Mouse (Mus musculus): ENCODE results near the gene Nlrc5. TPM values are rescaled to one million over a fixed set of nuclear protein-coding genes. Genes with fewer than 3 reads are reported as not detected.

Gene Nlrc5
- polyA plus RNA-seq, 2 experiments, result 0.23 to 0.28 TPM

DNA sequence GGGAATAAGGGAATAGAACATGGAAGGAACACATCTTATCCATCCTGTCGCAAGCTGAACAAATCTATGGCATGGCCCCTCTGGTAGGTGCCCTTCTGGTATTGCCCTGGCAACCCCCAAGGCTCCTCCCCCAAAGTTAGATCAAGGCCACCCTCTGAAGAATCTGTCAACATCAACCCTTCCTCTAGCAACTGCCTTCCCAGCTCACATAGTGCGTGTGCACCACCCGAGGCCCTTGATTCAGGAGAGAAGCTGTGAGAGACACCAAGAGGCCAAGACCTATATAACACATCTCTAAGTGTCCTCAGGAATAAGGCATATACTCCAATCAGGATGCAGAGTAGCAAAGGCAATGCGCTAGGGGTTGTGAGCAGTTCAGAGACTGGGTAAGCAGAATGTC lies 11.9 kb upstream of the Nlrc5 start:
- no peaks in the 10 kb centered on the region for H3K27me3 ChIP-seq (ENCODE audit: control insufficient read depth, insufficient read depth, low read length)
- 87% methylated on average over 4 of the region's 4 CpGs for WGBS
- H3K9ac ChIP-seq (ENCODE audit: low read depth, low read length, severe bottlenecking), result no peak overlapping the region
- TF ChIP-seq POLR2A (IDR thresholded peaks at IDR 0.05; ENCODE audit: borderline replicate concordance, extremely low read depth, insufficient read depth, insufficient read length), result no peak
- no peak overlapping the region for H3K27ac ChIP-seq (replicated peaks; ENCODE audit: low read depth, low read length)
- DNase-seq (ENCODE audit: low spot score) (no peak), ATAC-seq (ENCODE audit: low FRiP score, low read depth) (no peak)
- H3K9me3 ChIP-seq (ENCODE audit: control insufficient read depth, low read length), result no peaks in the 10 kb centered on the region
- no peaks in the 10 kb centered on the region for H3K4me1 ChIP-seq (ENCODE audit: control insufficient read depth, insufficient read depth, low read length)
- no peaks in the 10 kb centered on the region for H3K36me3 ChIP-seq (ENCODE audit: control insufficient read depth, insufficient read depth, low read length)
- no peak overlapping the region for H3K4me2 ChIP-seq (replicated peaks; ENCODE audit: low read depth, low read length, severe bottlenecking)
- H3K4me3 ChIP-seq (replicated peaks; ENCODE audit: low read length), result no peak overlapping the region

DNA sequence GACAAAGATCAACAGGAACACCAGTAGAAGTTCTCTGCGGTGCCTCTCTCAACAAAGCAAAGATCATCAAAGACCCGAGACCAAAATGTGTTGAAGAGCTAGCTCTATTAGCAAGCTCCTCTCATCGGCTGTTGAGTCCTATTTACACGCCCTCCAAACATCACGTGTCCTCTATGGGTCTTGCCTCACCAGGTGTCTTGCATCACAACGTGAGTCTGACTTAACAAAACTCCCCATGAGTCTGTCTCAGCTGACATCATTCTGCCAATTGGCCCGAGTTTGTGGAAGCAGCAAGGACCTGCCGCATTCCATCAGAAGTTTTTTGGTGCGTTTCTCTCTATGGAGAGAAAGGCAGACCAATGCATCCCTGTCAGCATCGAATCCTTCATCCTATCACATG lies 6.2 kb upstream of the Nlrc5 start:
- Histone ChIP-seq H3K9ac (ENCODE audit: low read depth, low read length, severe bottlenecking) (no peak overlapping the region), H3K4me3 (replicated peaks; ENCODE audit: low read length) (no peak overlapping the region), H3K36me3 (ENCODE audit: control insufficient read depth, insufficient read depth, low read length) (no peaks in the 10 kb centered on the region), H3K27ac (replicated peaks; ENCODE audit: low read depth, low read length) (no peak overlapping the region), H3K4me2 (replicated peaks; ENCODE audit: low read depth, low read length, severe bottlenecking) (no peak overlapping the region), H3K4me1 (ENCODE audit: control insufficient read depth, insufficient read depth, low read length) (no peaks in the 10 kb centered on the region), H3K27me3 (ENCODE audit: control insufficient read depth, insufficient read depth, low read length) (no peaks in the 10 kb centered on the region), H3K9me3 (ENCODE audit: control insufficient read depth, low read length) (no peaks in the 10 kb centered on the region)
- TF ChIP-seq POLR2A (IDR thresholded peaks at IDR 0.05; ENCODE audit: borderline replicate concordance, extremely low read depth, insufficient read depth, insufficient read length), result no peak
- ATAC-seq (ENCODE audit: low FRiP score, low read depth) (no peak), DNase-seq (ENCODE audit: low spot score) (no peak)
- 61% methylated on average over 10 of the region's 10 CpGs for WGBS

DNA sequence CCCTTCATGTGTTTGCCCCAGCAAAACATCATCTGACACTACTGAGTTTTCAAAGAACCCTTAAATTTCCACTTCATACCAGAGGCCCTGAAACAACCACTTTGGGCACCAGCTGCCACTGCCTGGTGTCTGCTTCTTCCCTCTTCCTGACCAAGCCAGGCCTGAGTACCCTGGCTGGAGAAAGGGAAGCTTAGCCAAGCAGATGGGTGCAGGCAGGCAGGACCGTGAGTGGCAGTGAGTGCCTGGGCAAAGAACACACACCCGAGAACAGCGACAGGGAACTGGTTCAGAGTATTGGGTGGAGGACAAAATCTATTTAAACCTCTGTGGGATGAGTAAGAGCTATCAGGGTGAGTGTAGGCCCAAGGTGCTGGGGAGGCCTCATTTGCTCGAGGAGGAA lies 5.7 kb upstream of the Nlrc5 start:
- Histone ChIP-seq H3K27me3 (ENCODE audit: control insufficient read depth, insufficient read depth, low read length) (0 out of 2 replicates have a peak, but pooled peaks cover under 1% of the 10 kb centered on the region), H3K4me2 (replicated peaks; ENCODE audit: low read depth, low read length, severe bottlenecking) (no peak overlapping the region), H3K9me3 (ENCODE audit: control insufficient read depth, low read length) (no peaks in the 10 kb centered on the region), H3K27ac (replicated peaks; ENCODE audit: low read depth, low read length) (no peak overlapping the region), H3K4me1 (ENCODE audit: control insufficient read depth, insufficient read depth, low read length) (no peaks in the 10 kb centered on the region), H3K36me3 (ENCODE audit: control insufficient read depth, insufficient read depth, low read length) (no peaks in the 10 kb centered on the region), H3K9ac (ENCODE audit: low read depth, low read length, severe bottlenecking) (no peak overlapping the region), H3K4me3 (replicated peaks; ENCODE audit: low read length) (no peak overlapping the region)
- DNase-seq (ENCODE audit: low spot score), result no peak
- no peak for ATAC-seq (ENCODE audit: low FRiP score, low read depth)
- no peak for TF ChIP-seq POLR2A (IDR thresholded peaks at IDR 0.05; ENCODE audit: borderline replicate concordance, extremely low read depth, insufficient read depth, insufficient read length)
- WGBS, result 67% methylated on average over 4 of the region's 4 CpGs

DNA sequence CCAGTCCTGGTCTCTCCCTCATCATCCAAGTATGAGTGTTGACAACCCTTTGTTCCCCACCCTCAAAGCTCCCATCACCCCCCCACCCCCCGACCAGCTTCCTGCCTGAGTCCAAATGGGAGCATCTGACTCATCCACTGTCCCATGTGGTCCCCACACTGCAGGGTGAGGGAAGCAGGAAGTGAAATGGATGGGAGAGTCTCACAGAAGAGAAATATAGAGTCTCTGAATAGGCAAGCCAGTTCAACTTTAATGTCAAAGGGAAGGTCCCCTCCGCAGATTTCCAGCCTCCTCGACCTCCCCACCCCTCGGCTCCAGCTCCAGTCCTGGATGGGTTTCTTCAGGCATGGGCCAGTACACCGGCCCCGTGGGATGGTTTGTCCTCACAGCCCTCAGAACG lies 4.8 kb upstream of the Nlrc5 start:
- Histone ChIP-seq H3K4me2 (replicated peaks; ENCODE audit: low read depth, low read length, severe bottlenecking) (no peak overlapping the region), H3K27ac (replicated peaks; ENCODE audit: low read depth, low read length) (no peak overlapping the region), H3K27me3 (ENCODE audit: control insufficient read depth, insufficient read depth, low read length) (0 out of 2 replicates have a peak, but pooled peaks cover 7% of the 10 kb centered on the region), H3K36me3 (ENCODE audit: control insufficient read depth, insufficient read depth, low read length) (no peaks in the 10 kb centered on the region), H3K9ac (ENCODE audit: low read depth, low read length, severe bottlenecking) (no peak overlapping the region), H3K4me3 (replicated peaks; ENCODE audit: low read length) (no peak overlapping the region), H3K4me1 (ENCODE audit: control insufficient read depth, insufficient read depth, low read length) (no peaks in the 10 kb centered on the region), H3K9me3 (ENCODE audit: control insufficient read depth, low read length) (no peaks in the 10 kb centered on the region)
- ATAC-seq (ENCODE audit: low FRiP score, low read depth), result no peak
- no peak for TF ChIP-seq POLR2A (IDR thresholded peaks at IDR 0.05; ENCODE audit: borderline replicate concordance, extremely low read depth, insufficient read depth, insufficient read length)
- no peak for DNase-seq (ENCODE audit: low spot score)
- 80% methylated on average over 7 of the region's 7 CpGs for WGBS

DNA sequence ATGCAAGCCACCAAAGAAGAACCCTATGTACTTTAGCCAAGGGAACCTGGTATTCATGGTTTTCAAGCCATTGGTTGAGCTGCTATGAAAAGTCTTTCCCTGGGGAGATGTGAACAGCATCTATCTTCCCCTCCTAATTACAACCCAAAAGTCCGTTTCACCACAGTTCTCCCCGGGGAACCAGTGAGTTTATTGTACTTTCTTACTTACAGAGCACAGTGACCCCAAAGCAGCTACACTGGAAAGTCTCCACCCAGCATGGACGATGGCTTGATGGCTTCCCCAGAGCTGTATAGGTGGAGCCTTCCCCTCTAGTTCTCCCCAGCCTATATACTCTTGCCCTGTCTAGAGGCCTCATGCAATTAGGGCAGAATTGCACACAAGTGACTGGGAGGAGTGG lies 1.9 kb upstream of the Nlrc5 start:
- Histone ChIP-seq H3K4me2 (replicated peaks; ENCODE audit: low read depth, low read length, severe bottlenecking) (no peak overlapping the region), H3K9ac (ENCODE audit: low read depth, low read length, severe bottlenecking) (no peak overlapping the region), H3K4me3 (replicated peaks; ENCODE audit: low read length) (no peak overlapping the region), H3K27me3 (ENCODE audit: control insufficient read depth, insufficient read depth, low read length) (0 out of 2 replicates have a peak, but pooled peaks cover 7% of the 10 kb centered on the region), H3K27ac (replicated peaks; ENCODE audit: low read depth, low read length) (no peak overlapping the region), H3K36me3 (ENCODE audit: control insufficient read depth, insufficient read depth, low read length) (no peaks in the 10 kb centered on the region), H3K4me1 (ENCODE audit: control insufficient read depth, insufficient read depth, low read length) (no peaks in the 10 kb centered on the region), H3K9me3 (ENCODE audit: control insufficient read depth, low read length) (no peaks in the 10 kb centered on the region)
- WGBS, result 73% methylated on average over 3 of the region's 3 CpGs
- TF ChIP-seq POLR2A (IDR thresholded peaks at IDR 0.05; ENCODE audit: borderline replicate concordance, extremely low read depth, insufficient read depth, insufficient read length), result no peak
- DNase-seq (ENCODE audit: low spot score) (no peak), ATAC-seq (ENCODE audit: low FRiP score, low read depth) (no peak)

DNA sequence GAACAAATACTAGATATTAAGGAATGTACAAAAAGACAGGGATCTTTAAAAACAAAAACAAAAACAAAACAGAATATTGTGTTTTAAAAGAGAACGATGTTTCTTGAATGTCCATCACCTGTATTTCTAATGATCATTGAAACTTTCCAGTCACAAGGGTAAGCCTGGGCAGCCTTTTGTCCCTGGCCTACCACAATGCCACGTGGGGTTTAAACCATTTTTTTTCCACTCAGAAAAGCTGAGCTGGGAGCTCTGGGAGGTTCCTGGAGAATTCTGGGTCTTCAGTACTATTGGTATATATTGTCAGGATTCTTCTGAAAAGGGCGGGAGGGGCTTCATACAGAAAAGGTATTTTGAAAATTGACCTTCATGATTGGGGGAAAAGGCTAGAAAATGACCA lies 802 bp downstream of the Nlrc5 start:
- Histone ChIP-seq H3K36me3 (ENCODE audit: control insufficient read depth, insufficient read depth, low read length) (no peaks in the 10 kb centered on the region), H3K4me2 (replicated peaks; ENCODE audit: low read depth, low read length, severe bottlenecking) (no peak overlapping the region), H3K9ac (ENCODE audit: low read depth, low read length, severe bottlenecking) (no peak overlapping the region), H3K27me3 (ENCODE audit: control insufficient read depth, insufficient read depth, low read length) (0 out of 2 replicates have a peak, but pooled peaks cover 7% of the 10 kb centered on the region), H3K4me1 (ENCODE audit: control insufficient read depth, insufficient read depth, low read length) (no peaks in the 10 kb centered on the region), H3K4me3 (replicated peaks; ENCODE audit: low read length) (no peak overlapping the region), H3K27ac (replicated peaks; ENCODE audit: low read depth, low read length) (no peak overlapping the region), H3K9me3 (ENCODE audit: control insufficient read depth, low read length) (no peaks in the 10 kb centered on the region)
- TF ChIP-seq POLR2A (IDR thresholded peaks at IDR 0.05; ENCODE audit: borderline replicate concordance, extremely low read depth, insufficient read depth, insufficient read length), result no peak
- 81% methylated on average over 3 of the region's 3 CpGs for WGBS
- ATAC-seq (ENCODE audit: low FRiP score, low read depth) (no peak), DNase-seq (ENCODE audit: low spot score) (no peak)
